Mouse (Mus musculus) kidney, adult 2 months (tissue): ENCODE measurements around the gene Peli2.

Experiments used
- CTCF ChIP-seq: fragments of 200-500 bp; conservative IDR thresholded peaks from 2 replicates; pipeline ENCODE4 v1.5.1; 2011; ENCODE audit warnings: low read depth, mild to moderate bottlenecking, control low read depth, low read length, moderate library complexity, mixed read lengths; ENCODE audit not compliant: insufficient read depth, insufficient read length
- POLR2A ChIP-seq: fragments of 200-500 bp; IDR thresholded peaks from one replicate; pipeline ENCODE4 v1.6.1; 2011; ENCODE audit warnings: low read depth, low read length, control low read depth

- TF ChIP-seq CTCF (no peak), POLR2A (no peak)
These were observed 10.9 kb downstream of the Peli2 start for GRCm38 (mm10) chr14:48131576-48131922.
